Mouse (Mus musculus) CH12.LX (cell line): Measurements from ENCODE around the gene Spn. TPM values are rescaled to one million over a fixed set of nuclear protein-coding genes. Genes with fewer than 3 reads are reported as not detected.

Experiments used
- DNase-seq: peaks from one replicate; pipeline ENCODE4 v3.0.0-alpha.2; 2013; ENCODE audit errors: extremely low read depth
- H3K27ac ChIP-seq: 2 replicates; pipeline ENCODE4 v1.5.1; 2012; ENCODE audit warnings: low read depth, mild to moderate bottlenecking, control low read depth, moderate library complexity; ENCODE audit not compliant: insufficient read depth
- H3K27me3 ChIP-seq: replicated peaks from 2 replicates; pipeline ENCODE3; 2012; ENCODE audit warnings: inconsistent platforms
- H3K36me3 ChIP-seq, 2 experiments: replicated peaks in 1 of 2; 2 replicates each; pipeline versions ENCODE3 to v1.6.1; 2012; ENCODE audit warnings: inconsistent platforms in 1 of 2, low read length in 1 of 2, mild to moderate bottlenecking in 1 of 2, mixed read lengths in 1 of 2, moderate library complexity in 1 of 2; ENCODE audit not compliant: control insufficient read depth in 1 of 2, insufficient read depth in 1 of 2
- H3K4me1 ChIP-seq, 2 experiments: 2 replicates each; pipeline ENCODE4 v1.6.1; 2012; ENCODE audit warnings: inconsistent platforms in 1 of 2, moderate library complexity in 1 of 2; ENCODE audit not compliant: insufficient read depth in 2 of 2, control insufficient read depth in 1 of 2
- H3K4me2 ChIP-seq: 2 replicates; pipeline ENCODE4 v1.6.1; 2012; ENCODE audit warnings: low read depth, mild to moderate bottlenecking, control low read depth; ENCODE audit not compliant: poor library complexity, insufficient read depth, severe bottlenecking
- H3K4me3 ChIP-seq, 3 experiments: fragments of 150-350 bp in 1 of 3; sonication (generic) in 1 of 3; replicated peaks in 1 of 3; 2 replicates each; pipeline versions ENCODE3 to v1.5.1; 2011 to 2012; ENCODE audit warnings: low read depth in 2 of 3, low read length in 2 of 3, mild to moderate bottlenecking in 2 of 3, moderate library complexity in 2 of 3, control low read depth in 1 of 3, improper control_type of control experiment in 1 of 3, inconsistent platforms in 1 of 3, mixed read lengths in 1 of 3; ENCODE audit not compliant: poor library complexity in 1 of 3
- H3K79me2 ChIP-seq: replicated peaks from 2 replicates; pipeline ENCODE4 v1.6.1; 2012; ENCODE audit warnings: mild to moderate bottlenecking, moderate library complexity; ENCODE audit not compliant: control insufficient read depth, poor library complexity, insufficient read depth, severe bottlenecking; ENCODE audit errors: extremely low read depth
- H3K9ac ChIP-seq: 2 replicates; pipeline ENCODE4 v1.6.1; 2012; ENCODE audit warnings: low read depth, mild to moderate bottlenecking, control low read depth, moderate library complexity; ENCODE audit not compliant: insufficient read depth
- H3K9me3 ChIP-seq: replicated peaks from 2 replicates; pipeline ENCODE3; 2012; ENCODE audit warnings: low read length, inconsistent platforms, mixed read lengths
- BHLHE40 ChIP-seq: IDR thresholded peaks from 2 replicates; pipeline ENCODE4 v1.6.1; 2011; ENCODE audit warnings: mild to moderate bottlenecking, low read depth, low read length, improper control_type of control experiment
- CHD1 ChIP-seq: IDR thresholded peaks from 2 replicates; pipeline ENCODE4 v1.6.1; 2012; ENCODE audit warnings: low read depth, low read length, improper control_type of control experiment, inconsistent platforms
- CTCF ChIP-seq, 2 experiments: IDR thresholded peaks in 1 of 2; conservative IDR thresholded peaks in 1 of 2; 2 replicates each; pipeline ENCODE4 v1.5.1; 2011 to 2012; ENCODE audit warnings: low read depth in 2 of 2, low read length in 2 of 2, improper control_type of control experiment in 1 of 2, inconsistent platforms in 1 of 2, mild to moderate bottlenecking in 1 of 2, moderate library complexity in 1 of 2
- HCFC1 ChIP-seq: IDR thresholded peaks from 2 replicates; pipeline ENCODE4 v1.6.1; 2012; ENCODE audit warnings: low read depth, mild to moderate bottlenecking, inconsistent platforms, low read length, improper control_type of control experiment
- KAT2A ChIP-seq: IDR thresholded peaks from 2 replicates; pipeline ENCODE4 v1.6.1; 2012; ENCODE audit warnings: low read length, improper control_type of control experiment, inconsistent platforms; ENCODE audit not compliant: insufficient replicate concordance
- MAX ChIP-seq: IDR thresholded peaks from 2 replicates; pipeline ENCODE4 v1.6.1; 2011; ENCODE audit warnings: low read length, improper control_type of control experiment
- MEF2A ChIP-seq: IDR thresholded peaks from 2 replicates; pipeline ENCODE4 v1.6.1; 2014; ENCODE audit warnings: low read depth, mild to moderate bottlenecking, inconsistent platforms, low read length, improper control_type of control experiment, borderline replicate concordance
- MYC ChIP-seq: IDR thresholded peaks from 2 replicates; pipeline ENCODE4 v1.6.1; 2011; ENCODE audit warnings: low read depth, mild to moderate bottlenecking, improper control_type of control experiment, low read length
- NELFE ChIP-seq: IDR thresholded peaks from 2 replicates; pipeline ENCODE4 v1.6.1; 2011; ENCODE audit warnings: low read depth, low read length, improper control_type of control experiment
- POLR2AphosphoS2 ChIP-seq: IDR thresholded peaks from 2 replicates; pipeline ENCODE4 v1.6.1; 2011; ENCODE audit warnings: low read depth, low read length, improper control_type of control experiment
- RAD21 ChIP-seq: IDR thresholded peaks from 2 replicates; pipeline ENCODE4 v1.6.1; 2011; ENCODE audit warnings: low read depth, mild to moderate bottlenecking, low read length, improper control_type of control experiment, moderate library complexity
- RCOR1 ChIP-seq: conservative IDR thresholded peaks from 2 replicates; pipeline ENCODE4 v1.6.1; 2012; ENCODE audit warnings: low read depth, mild to moderate bottlenecking, inconsistent platforms, low read length, improper control_type of control experiment
- SMC3 ChIP-seq: IDR thresholded peaks from 2 replicates; pipeline ENCODE4 v1.6.1; 2011; ENCODE audit warnings: low read depth, low read length, improper control_type of control experiment
- UBTF ChIP-seq: IDR thresholded peaks from 2 replicates; pipeline ENCODE4 v1.6.1; 2012; ENCODE audit warnings: low read depth, mild to moderate bottlenecking, inconsistent platforms, low read length, improper control_type of control experiment, moderate library complexity
- ZKSCAN1 ChIP-seq: IDR thresholded peaks from 2 replicates; pipeline ENCODE4 v1.6.1; 2012; ENCODE audit warnings: low read depth, inconsistent platforms, low read length, improper control_type of control experiment, borderline replicate concordance
- ZMIZ1 ChIP-seq: IDR thresholded peaks from 2 replicates; pipeline ENCODE4 v1.6.1; 2012; ENCODE audit warnings: low read depth, mild to moderate bottlenecking, inconsistent platforms, low read length, improper control_type of control experiment
- dilution Hi-C: fragments of 300-500 bp; cut with MboI; formaldehyde crosslinking; loops from 2 replicates; pipeline ENCODE4 v1.14.3; 2020; ENCODE audit warnings: low sequenced_read_pairs; ENCODE audit not compliant: extremely low pct_unique_long_range_greater_than_20kb, extremely low pct_ligation_motif_present
- in situ Hi-C: fragments of 300-500 bp; cut with MboI; formaldehyde crosslinking; loops from 3 replicates; pipeline ENCODE4 v1.14.3; 2019; ENCODE audit warnings: low sequenced_read_pairs, low pct_ligation_motif_present, low pct_unique_long_range_greater_than_20kb, mixed read lengths
- polyA plus RNA-seq: library from polyadenylated mRNA; unstranded; fragments of >175 nt; gene quantifications from 2 replicates; pipeline ENCODE4 v1.2.1, GENCODE M21; 2012; ENCODE audit warnings: low read depth; ENCODE audit not compliant: insufficient read length
- total RNA-seq, 2 experiments: library from RNA; depleted of rRNA; stranded (reverse); fragments of 300-350 nt in 1 of 2; fragments of >200 nt in 1 of 2; gene quantifications; 2 replicates each; pipeline ENCODE4 v1.2.3; 2012 to 2014

The Spn gene
- total and polyA plus RNA-seq, 3 experiments = 2.4 to 16.3 (median 3.3) TPM

GRCm38 (mm10) chr7:127129638-127130037, 8.0 kb downstream of the Spn start:
- H3K27ac ChIP-seq = no peak overlapping the region
- in situ Hi-C loops (no loop called here), dilution Hi-C loops (no loop called here)
- no peak for TF ChIP-seq NELFE
- TF ChIP-seq RAD21 = peak; percentile 70
- TF ChIP-seq ZMIZ1 = no peak
- TF ChIP-seq CHD1 = no peak
- TF ChIP-seq HCFC1 = no peak
- no peak for TF ChIP-seq POLR2AphosphoS2
- 0 out of 2 replicates have a peak, but pooled peaks have one; percentile 35 for TF ChIP-seq MYC
- peak; percentile 70 to 86; a peak in 3 of 4 replicates for TF ChIP-seq CTCF (conservative IDR thresholded peaks at IDR 0.05 in 1 of 2, IDR thresholded peaks at IDR 0.05 in 1 of 2; ENCODE audit: low read depth in 2 of 2, low read length in 2 of 2)
- no peak for TF ChIP-seq MAX
- no peak for TF ChIP-seq MEF2A
- peak; percentile 87 for TF ChIP-seq SMC3
- TF ChIP-seq ZKSCAN1 = no peak
- peak; percentile 1; the same call in 1 of the 2 replicates for TF ChIP-seq BHLHE40
- no peak overlapping the region for H3K4me3 ChIP-seq
- peaks cover 1% of the 10 kb centered on the region for H3K9me3 ChIP-seq
- H3K9ac ChIP-seq = no peak overlapping the region
- H3K79me2 ChIP-seq = no peaks in the 10 kb centered on the region
- H3K4me2 ChIP-seq = no peak overlapping the region
- peak; percentile 59 for DNase-seq
- no peaks in the 10 kb centered on the region for H3K27me3 ChIP-seq
- H3K36me3 ChIP-seq = no peaks in the 10 kb centered on the region
- H3K4me1 ChIP-seq = peaks cover 19 to 21% of the 10 kb centered on the region in 2 experiments

- peaks cover 8 to 37% of the 10 kb centered on the region in 2 experiments; a peak in 3 of 4 replicates for H3K4me1 ChIP-seq
- H3K36me3 ChIP-seq = no peaks in the 10 kb centered on the region
- dilution Hi-C loops = no loop called here
- H3K27ac ChIP-seq = no peak within 1 kb of the TSS
- H3K4me2 ChIP-seq = no peak within 1 kb of the TSS
- in situ Hi-C loops = no loop called here
- DNase-seq = no peak
- H3K79me2 ChIP-seq = no peaks in the 10 kb centered on the region
- TF ChIP-seq UBTF (no peak), KAT2A (no peak), RCOR1 (no peak)
- H3K4me3 ChIP-seq = no peak within 1 kb of the TSS
- H3K9me3 ChIP-seq = peaks cover 15% of the 10 kb centered on the region
- H3K9ac ChIP-seq = no peak within 1 kb of the TSS
- no peaks in the 10 kb centered on the region for H3K27me3 ChIP-seq
Measured at GRCm38 (mm10) chr7:127121911-127122270, 15.7 kb downstream of the Spn start, which contains the start of gene Qprt. TSS of gene Qprt (minus strand) at chr7:127122226.
